Mouse (Mus musculus) liver, embryonic 15.5 days (tissue): Measurements from ENCODE around the gene Srgap2. TPM values are rescaled to one million over a fixed set of nuclear protein-coding genes. Genes with fewer than 3 reads are reported as not detected.

Experiments used
- ATAC-seq: fragments of 200-750 bp; cut with Nextera tagmentation; 2 replicates; pipeline ENCODE4 v1.8.0; 2017; ENCODE audit warnings: moderate number of reproducible peaks, mild to moderate bottlenecking, moderate library complexity; ENCODE audit not compliant: insufficient read depth
- H3K27ac ChIP-seq: fragments of 300-500 bp; sonication (generic); replicated peaks from 2 replicates; pipeline ENCODE4 v1.5.1; 2015; ENCODE audit warnings: mild to moderate bottlenecking, inconsistent platforms
- H3K27me3 ChIP-seq: fragments of 300-500 bp; sonication (generic); 2 replicates; pipeline ENCODE4 v1.6.1; 2015; ENCODE audit warnings: mild to moderate bottlenecking, inconsistent platforms
- H3K36me3 ChIP-seq: fragments of 300-500 bp; sonication (generic); replicated peaks from 2 replicates; pipeline ENCODE4 v1.6.1; 2015; ENCODE audit warnings: moderate library complexity, mild to moderate bottlenecking, inconsistent platforms
- H3K4me1 ChIP-seq: fragments of 300-500 bp; sonication (generic); replicated peaks from 2 replicates; pipeline ENCODE4 v1.6.1; 2015; ENCODE audit warnings: inconsistent platforms
- H3K4me2 ChIP-seq: fragments of 300-500 bp; sonication (generic); 2 replicates; pipeline ENCODE4 v1.6.1; 2015; ENCODE audit warnings: moderate library complexity, mild to moderate bottlenecking, inconsistent platforms
- H3K4me3 ChIP-seq: fragments of 300-500 bp; sonication (generic); replicated peaks from 2 replicates; pipeline ENCODE4 v1.5.1; 2015; ENCODE audit warnings: mild to moderate bottlenecking, inconsistent platforms
- H3K9ac ChIP-seq: fragments of 300-500 bp; sonication (generic); 2 replicates; pipeline ENCODE4 v1.6.1; 2015; ENCODE audit warnings: moderate library complexity, mild to moderate bottlenecking, inconsistent platforms
- H3K9me3 ChIP-seq: fragments of 300-500 bp; sonication (generic); replicated peaks from 2 replicates; pipeline ENCODE4 v1.6.1; 2016; ENCODE audit warnings: inconsistent platforms
- WGBS: fragments of 180-500 bp; shearing (Covaris S2); methylation state at CpG from one replicate; pipeline ENCODE4 v1.1.7; 2015; ENCODE audit warnings: mixed read lengths; ENCODE audit not compliant: insufficient replicate concordance; 5-methylcytosine and 5-hydroxymethylcytosine counted together
- polyA plus RNA-seq: library from polyadenylated mRNA; unstranded; fragments of >200 nt; fragmentation: Nextera tagmentation; extraction: Ambion mirVana; gene quantifications from 2 replicates; pipeline ENCODE4 v1.2.1, GENCODE M21; 2015

The Srgap2 gene
- polyA plus RNA-seq, 1 experiment from 2014 or later, result 3.8 TPM

GRCm38 (mm10) chr1:131327167-131327566, 200.0 kb downstream of the Srgap2 start:
- no peaks in the 10 kb centered on the region for H3K27me3 ChIP-seq
- peaks cover 5% of the 10 kb centered on the region; the same call in 1 of the 2 replicates for H3K36me3 ChIP-seq
- H3K9ac ChIP-seq, result no peak overlapping the region
- H3K9me3 ChIP-seq, result no peaks in the 10 kb centered on the region
- H3K4me3 ChIP-seq, result no peak overlapping the region
- H3K27ac ChIP-seq, result no peak overlapping the region
- ATAC-seq, result no peak
- WGBS, result 64% methylated on average over 1 of the region's 1 CpGs
- H3K4me2 ChIP-seq, result no peak overlapping the region
- no peaks in the 10 kb centered on the region for H3K4me1 ChIP-seq

DNA sequence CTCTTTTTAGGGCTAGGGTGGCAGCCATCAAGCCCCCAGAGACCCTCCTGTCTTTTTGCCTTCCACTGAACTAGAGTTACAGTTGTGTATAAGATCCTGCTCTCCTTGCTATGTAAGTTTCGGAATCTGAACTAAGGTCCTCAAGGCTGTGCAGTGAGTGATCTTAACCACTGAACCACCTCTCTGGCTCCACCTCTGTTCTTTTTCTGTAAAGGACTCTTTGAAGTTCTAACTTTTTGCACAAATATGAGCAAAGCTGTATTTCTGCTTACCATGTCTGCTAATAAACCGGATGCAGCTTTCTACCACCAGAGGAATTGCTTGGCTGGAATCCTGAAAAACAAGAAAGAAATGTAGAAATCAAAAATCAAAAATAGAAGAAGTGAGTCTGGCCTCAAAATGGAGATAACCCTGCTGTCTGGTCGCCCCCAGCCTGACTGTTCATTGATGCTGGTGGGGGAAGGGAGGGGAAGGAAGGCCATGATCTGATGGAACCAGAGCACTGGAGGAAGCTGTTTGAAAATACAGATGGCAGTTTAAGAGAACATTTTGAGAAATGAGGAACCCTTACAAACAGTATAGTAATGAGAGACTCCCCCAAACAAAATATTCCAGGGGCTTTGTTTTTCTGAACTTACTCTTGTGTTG, 202.2 kb downstream of the Srgap2 start:
- Histone ChIP-seq H3K27me3 (no peaks in the 10 kb centered on the region), H3K9ac (no peak overlapping the region), H3K4me3 (no peak overlapping the region), H3K9me3 (no peaks in the 10 kb centered on the region), H3K4me2 (no peak overlapping the region), H3K4me1 (no peaks in the 10 kb centered on the region), H3K27ac (no peak overlapping the region), H3K36me3 (peaks cover 9% of the 10 kb centered on the region; the same call in 1 of the 2 replicates)
- ATAC-seq, result no peak
- WGBS, result 50% methylated on average over 3 of the region's 3 CpGs

DNA sequence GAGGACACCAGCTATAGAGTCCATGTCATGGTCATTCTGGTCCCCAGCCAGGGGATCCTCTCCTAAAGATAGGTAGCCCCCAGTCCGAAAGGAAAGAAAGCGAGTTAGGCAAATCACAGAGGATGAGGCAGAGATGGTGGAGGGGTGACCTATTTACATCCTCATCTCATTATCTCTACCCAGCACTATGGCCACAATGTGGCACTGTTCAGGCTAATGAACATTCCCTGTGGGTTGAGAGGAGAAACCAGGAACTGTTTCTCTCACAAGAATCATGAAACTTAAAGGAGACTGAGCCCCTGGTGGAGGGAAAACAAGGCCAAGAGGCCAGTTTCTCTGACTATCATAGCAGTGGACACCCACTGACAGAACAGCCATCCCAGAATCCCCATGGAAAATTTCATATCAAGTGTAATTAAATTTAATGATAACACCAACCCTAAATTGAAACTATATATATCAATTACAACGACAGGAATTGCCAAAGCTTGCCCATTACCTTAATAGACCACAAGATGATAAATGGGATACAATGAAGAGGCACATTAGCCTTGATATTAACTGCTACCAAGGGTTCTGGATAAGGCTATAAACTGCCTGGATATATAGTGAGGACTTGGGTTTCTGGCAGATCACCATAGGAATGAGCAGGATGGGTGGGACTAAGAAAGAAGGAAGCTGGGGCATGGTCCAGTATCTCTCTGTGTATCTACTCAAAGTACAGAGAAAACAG, 207.4 kb downstream of the Srgap2 start:
- H3K9ac ChIP-seq, result no peak overlapping the region
- ATAC-seq, result no peak
- H3K27ac ChIP-seq, result no peak overlapping the region
- H3K9me3 ChIP-seq, result no peaks in the 10 kb centered on the region
- no peak overlapping the region for H3K4me2 ChIP-seq
- H3K4me3 ChIP-seq, result no peak overlapping the region
- 74% methylated on average over 3 of the region's 3 CpGs for WGBS
- peaks cover 32% of the 10 kb centered on the region for H3K36me3 ChIP-seq
- H3K27me3 ChIP-seq, result no peaks in the 10 kb centered on the region
- H3K4me1 ChIP-seq, result no peaks in the 10 kb centered on the region; the same call in 1 of the 2 replicates

DNA sequence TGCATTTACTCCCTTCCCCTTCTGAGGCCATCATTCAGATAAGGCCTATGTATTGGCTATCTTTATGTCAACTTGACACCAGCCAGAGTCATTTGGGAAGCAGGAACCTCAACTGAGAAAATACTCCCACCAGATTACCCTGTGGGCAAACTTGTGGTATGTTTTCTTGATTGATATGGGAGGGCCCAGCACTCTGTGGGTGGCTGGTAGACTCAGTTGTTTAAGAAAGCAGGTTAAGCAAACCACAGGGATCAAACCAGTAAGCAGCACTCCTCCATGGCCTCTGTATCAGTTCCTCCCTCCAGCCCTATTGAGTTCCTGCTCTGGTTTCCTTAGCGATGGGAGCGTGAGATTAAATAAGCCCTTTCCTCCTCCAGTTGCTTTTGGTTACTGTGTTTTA, 208.8 kb downstream of the Srgap2 start:
- no peak overlapping the region for H3K9ac ChIP-seq
- no peaks in the 10 kb centered on the region; the same call in 1 of the 2 replicates for H3K4me1 ChIP-seq
- WGBS, result 37% methylated on average over 2 of the region's 2 CpGs
- ATAC-seq, result no peak
- no peak overlapping the region for H3K27ac ChIP-seq
- no peaks in the 10 kb centered on the region for H3K27me3 ChIP-seq
- no peak overlapping the region for H3K4me3 ChIP-seq
- H3K4me2 ChIP-seq, result no peak overlapping the region
- H3K9me3 ChIP-seq, result no peaks in the 10 kb centered on the region
- H3K36me3 ChIP-seq, result peaks cover 28% of the 10 kb centered on the region

DNA sequence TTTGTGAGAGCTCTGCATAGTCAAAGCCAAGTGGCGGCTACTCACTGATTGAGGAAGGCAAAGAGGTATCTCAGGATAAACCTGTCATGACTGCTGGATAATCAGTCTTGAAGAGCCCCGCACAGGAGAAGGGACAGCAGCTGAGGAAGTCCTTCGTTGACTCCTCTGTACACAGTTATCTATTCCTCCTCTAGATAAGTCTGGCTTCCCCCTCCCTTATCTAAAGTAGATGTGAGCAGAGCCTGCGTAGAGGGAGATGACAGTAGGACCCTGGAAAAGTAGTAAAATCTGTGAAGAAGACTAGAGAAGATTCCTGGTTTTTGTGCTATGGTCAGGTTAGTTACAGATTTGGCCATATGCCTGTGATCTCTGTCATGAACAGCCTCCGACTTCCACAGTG, 209.5 kb downstream of the Srgap2 start:
- no peak for ATAC-seq
- H3K4me1 ChIP-seq, result no peaks in the 10 kb centered on the region; the same call in 1 of the 2 replicates
- no peak overlapping the region for H3K4me2 ChIP-seq
- H3K4me3 ChIP-seq, result no peak overlapping the region
- H3K9ac ChIP-seq, result no peak overlapping the region
- H3K27me3 ChIP-seq, result no peaks in the 10 kb centered on the region
- H3K27ac ChIP-seq, result no peak overlapping the region
- H3K9me3 ChIP-seq, result no peaks in the 10 kb centered on the region
- 29% methylated on average over 5 of the region's 5 CpGs for WGBS
- peaks cover 28% of the 10 kb centered on the region for H3K36me3 ChIP-seq

GRCm38 (mm10) chr1:131311284-131311683, 215.9 kb downstream of the Srgap2 start:
- Histone ChIP-seq H3K27ac (no peak overlapping the region), H3K9ac (no peak overlapping the region), H3K9me3 (no peaks in the 10 kb centered on the region), H3K4me1 (no peaks in the 10 kb centered on the region), H3K27me3 (no peaks in the 10 kb centered on the region), H3K4me2 (no peak overlapping the region), H3K4me3 (no peak overlapping the region), H3K36me3 (peaks cover 23% of the 10 kb centered on the region; the same call in 1 of the 2 replicates)
- ATAC-seq, result no peak
- WGBS, result 72% methylated on average over 3 of the region's 3 CpGs

GRCm38 (mm10) chr1:131310237-131310818, 216.8 kb downstream of the Srgap2 start:
- H3K4me2 ChIP-seq, result no peak overlapping the region
- no peaks in the 10 kb centered on the region for H3K9me3 ChIP-seq
- 73% methylated on average over 5 of the region's 5 CpGs for WGBS
- no peak overlapping the region for H3K27ac ChIP-seq
- H3K36me3 ChIP-seq, result peaks cover 18% of the 10 kb centered on the region; the same call in 1 of the 2 replicates
- H3K27me3 ChIP-seq, result no peaks in the 10 kb centered on the region
- no peak overlapping the region for H3K4me3 ChIP-seq
- no peaks in the 10 kb centered on the region for H3K4me1 ChIP-seq
- no peak for ATAC-seq
- no peak overlapping the region for H3K9ac ChIP-seq

- H3K36me3 ChIP-seq, result peaks cover 24% of the 10 kb centered on the region
- H3K9me3 ChIP-seq, result no peaks in the 10 kb centered on the region
- H3K9ac ChIP-seq, result no peak overlapping the region
- no peak for ATAC-seq
- H3K4me1 ChIP-seq, result no peaks in the 10 kb centered on the region
- no peaks in the 10 kb centered on the region for H3K27me3 ChIP-seq
- H3K27ac ChIP-seq, result no peak overlapping the region
- WGBS, result 81% methylated on average over 2 of the region's 2 CpGs
- H3K4me2 ChIP-seq, result no peak overlapping the region
- H3K4me3 ChIP-seq, result no peak overlapping the region
Measured at GRCm38 (mm10) chr1:131300750-131301149, 226.4 kb downstream of the Srgap2 start.

DNA sequence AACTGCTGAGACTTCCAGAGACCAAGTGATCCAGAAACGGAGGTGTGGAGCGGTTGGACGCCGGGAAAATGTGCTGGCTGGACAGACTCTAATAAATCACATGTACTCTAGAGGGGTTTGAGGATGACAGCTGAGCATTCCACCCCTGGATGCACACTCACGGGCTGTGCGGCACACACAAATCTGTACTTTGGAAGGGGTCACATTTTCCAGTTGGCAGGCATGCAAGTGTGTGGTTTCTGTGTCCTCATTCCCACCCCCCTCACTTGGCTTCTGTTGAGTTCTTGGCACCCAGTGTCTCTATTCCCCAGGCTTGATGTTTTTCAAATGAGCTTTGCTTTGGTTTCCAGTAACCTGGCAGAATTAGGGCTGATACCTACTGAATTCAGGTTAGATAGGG, 227.4 kb downstream of the Srgap2 start:
- H3K4me1 ChIP-seq, result no peaks in the 10 kb centered on the region
- no peaks in the 10 kb centered on the region for H3K27me3 ChIP-seq
- H3K9ac ChIP-seq, result no peak overlapping the region
- WGBS, result 78% methylated on average over 6 of the region's 6 CpGs
- ATAC-seq, result no peak
- no peaks in the 10 kb centered on the region for H3K9me3 ChIP-seq
- no peak overlapping the region for H3K4me2 ChIP-seq
- H3K36me3 ChIP-seq, result peaks cover 24% of the 10 kb centered on the region
- no peak overlapping the region for H3K4me3 ChIP-seq
- H3K27ac ChIP-seq, result no peak overlapping the region

DNA sequence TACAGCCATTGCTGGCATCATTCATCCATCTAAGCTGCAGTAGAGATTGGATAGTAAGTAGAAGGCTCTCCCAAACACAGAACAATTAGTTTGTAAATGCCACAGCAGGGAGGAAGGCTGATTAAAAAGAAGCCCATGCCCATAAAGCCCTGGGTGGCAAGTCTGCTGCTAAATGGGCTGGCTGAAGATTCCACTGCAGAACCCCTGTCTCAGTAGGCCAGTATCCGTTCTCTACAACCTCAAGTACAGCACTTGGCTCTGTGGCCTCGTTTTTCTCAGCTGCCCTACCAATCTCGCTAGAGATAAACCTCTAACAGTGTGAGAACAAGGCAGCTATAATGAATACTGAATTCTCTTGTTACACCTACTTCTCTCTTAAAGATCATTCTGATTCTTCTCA, 227.9 kb downstream of the Srgap2 start:
- 68% methylated on average over 3 of the region's 3 CpGs for WGBS
- no peak overlapping the region for H3K4me2 ChIP-seq
- H3K4me3 ChIP-seq, result no peak overlapping the region
- H3K36me3 ChIP-seq, result peaks cover 24% of the 10 kb centered on the region
- no peak overlapping the region for H3K27ac ChIP-seq
- no peaks in the 10 kb centered on the region for H3K27me3 ChIP-seq
- no peaks in the 10 kb centered on the region for H3K9me3 ChIP-seq
- H3K9ac ChIP-seq, result no peak overlapping the region
- ATAC-seq, result no peak
- H3K4me1 ChIP-seq, result no peaks in the 10 kb centered on the region

- no peak overlapping the region for H3K4me2 ChIP-seq
- WGBS, result 81% methylated on average over 9 of the region's 9 CpGs
- no peak overlapping the region for H3K27ac ChIP-seq
- no peak overlapping the region for H3K4me3 ChIP-seq
- H3K36me3 ChIP-seq, result peaks cover 27% of the 10 kb centered on the region
- no peaks in the 10 kb centered on the region for H3K9me3 ChIP-seq
- no peaks in the 10 kb centered on the region for H3K4me1 ChIP-seq
- no peaks in the 10 kb centered on the region for H3K27me3 ChIP-seq
- ATAC-seq, result no peak
- H3K9ac ChIP-seq, result no peak overlapping the region
Measured at GRCm38 (mm10) chr1:131298171-131298570, 229.0 kb downstream of the Srgap2 start.
